ENCODE assay signal across 12 mouse cellular contexts in genomic region chr9:61349697-61350096, GRCm38 (mm10). TPM values are rescaled to one million over a fixed set of nuclear protein-coding genes. Genes with fewer than 3 reads are reported as not detected.
A peak's percentile ranks its signal among the peaks of the same experiment; 100 is the strongest.
DNase-seq lines count a peak whose midpoint lies in the region; ATAC-seq and TF ChIP-seq lines count a peak whose summit lies in the region.
"Had no signal": no experiment of that assay in that cellular context is flagged by ENCODE, and none has a peak within 500 bp of the region (broad histone marks: within the 10 kb centered on the region; RNA-seq: fewer than 3 reads in every experiment).

No protein-coding gene starts in this region.

- no peaks in the 10 kb centered on the region for H3K9me3 ChIP-seq in heart, embryonic 12.5 days (replicated peaks)
- no peaks in the 10 kb centered on the region for H3K9me3 ChIP-seq in neural tube, embryonic 15.5 days (replicated peaks)
- H3K9me3 ChIP-seq: G1E; liver, embryonic 13.5 days; neural tube, embryonic 12.5 days had no signal

- peak; percentile 29 for DNase-seq in layer of hippocampus, adult 9-11 months
- DNase-seq in layer of hippocampus, adult 2 months (ENCODE audit: low spot score in 2 of 2) = no peak
- peak; percentile 77 to 86 for DNase-seq in kidney, postnatal 36 days
- peak; percentile 58 for DNase-seq in skeletal muscle tissue, adult 2 months (ENCODE audit: low read depth, low spot score)
- DNase-seq in right cerebral cortex, adult 18-20 months = no peak
- DNase-seq: liver, embryonic 13.5 days had no signal

- no peak for TF ChIP-seq CTCF in layer of hippocampus, adult 2 months (conservative IDR thresholded peaks at IDR 0.05)

- H3K27me3 ChIP-seq in heart, embryonic 12.5 days (replicated peaks) = peaks cover 99% of the 10 kb centered on the region
- peaks cover 20% of the 10 kb centered on the region for H3K27me3 ChIP-seq in neural tube, embryonic 15.5 days (replicated peaks)

- H3K27ac ChIP-seq in layer of hippocampus, adult 2 months = no peak overlapping the region
- no peak overlapping the region for H3K27ac ChIP-seq in heart, embryonic 12.5 days (ENCODE audit: poor library complexity, severe bottlenecking)
- H3K27ac ChIP-seq in neural tube, embryonic 15.5 days (replicated peaks) = no peak overlapping the region
- H3K27ac ChIP-seq: liver, embryonic 13.5 days; neural tube, embryonic 12.5 days had no signal

- H3K4me2 ChIP-seq in heart, embryonic 12.5 days = no peak overlapping the region
- H3K4me2 ChIP-seq in neural tube, embryonic 15.5 days = no peak overlapping the region
- H3K4me2 ChIP-seq: liver, embryonic 13.5 days; neural tube, embryonic 12.5 days had no signal

- ATAC-seq in heart, embryonic 12.5 days (ENCODE audit: insufficient number of reproducible peaks, low FRiP score) = 0 out of 2 replicates have a peak, but pooled peaks have one; percentile 30
- no peak for ATAC-seq in neural tube, embryonic 15.5 days (ENCODE audit: low FRiP score)
- no peak for ATAC-seq in erythroid progenitor cell, adult 5-6 weeks (replicated peaks; ENCODE audit: low FRiP score, poor library complexity, severe bottlenecking)

- H3K36me3 ChIP-seq in heart, embryonic 12.5 days = no peaks in the 10 kb centered on the region
- H3K36me3 ChIP-seq in neural tube, embryonic 15.5 days = no peaks in the 10 kb centered on the region
- H3K36me3 ChIP-seq: G1E; liver, embryonic 13.5 days; neural tube, embryonic 12.5 days had no signal

- peaks cover 17% of the 10 kb centered on the region for H3K4me1 ChIP-seq in heart, embryonic 12.5 days (replicated peaks)
- peaks cover 41% of the 10 kb centered on the region for H3K4me1 ChIP-seq in neural tube, embryonic 15.5 days

- H3K9ac ChIP-seq in heart, embryonic 12.5 days = no peak overlapping the region
- H3K9ac ChIP-seq in neural tube, embryonic 15.5 days (replicated peaks) = no peak overlapping the region
- H3K9ac ChIP-seq: liver, embryonic 13.5 days; neural tube, embryonic 12.5 days had no signal

- 70% methylated on average over 7 of the region's 7 CpGs for WGBS in heart, embryonic 12.5 days
- 89% methylated on average over 7 of the region's 7 CpGs for WGBS in neural tube, embryonic 15.5 days

- no peak overlapping the region for H3K4me3 ChIP-seq in layer of hippocampus, adult 2 months
- no peak overlapping the region for H3K4me3 ChIP-seq in heart, embryonic 12.5 days
- H3K4me3 ChIP-seq in neural tube, embryonic 15.5 days (replicated peaks) = no peak overlapping the region
- H3K4me3 ChIP-seq: erythroblast, embryonic 14.5 days; liver, embryonic 13.5 days; neural tube, embryonic 12.5 days had no signal

RNA-seq across cellular contexts. Expression of gene Tle3, which starts 22.5 kb away (rescaled TPM):
- 10 to 100 TPM; 53.1 to 57.2 TPM for total RNA-seq in layer of hippocampus, adult 2 months (2021)
- polyA plus RNA-seq in heart, embryonic 12.5 days (2016; fragmentation: Nextera tagmentation; extraction: Ambion mirVana) = 12.7 and 12.8 TPM in 2 replicates
- polyA plus RNA-seq in neural tube, embryonic 15.5 days (2015; fragmentation: Nextera tagmentation; extraction: Ambion mirVana) = 20.5 and 24.2 TPM in 2 replicates
- 9.7 and 20.5 TPM in 2 replicates for total RNA-seq in erythroid progenitor cell, adult 5-6 weeks (2015; ENCODE audit: low replicate concordance)
- 14.6 and 23.9 TPM in 2 replicates for total RNA-seq in erythroid progenitor cell, adult 5-6 weeks (2017; ENCODE audit: low replicate concordance)

Comparison
In these comparisons a context has a peak if more than half of its experiments do, and no peak if none do; other contexts are left out.
1. DNase-seq: peak in layer of hippocampus, adult 9-11 months (single experiment), kidney, postnatal 36 days (2 of 2) and skeletal muscle tissue, adult 2 months (single experiment); none in layer of hippocampus, adult 2 months (0 of 2) and right cerebral cortex, adult 18-20 months (single experiment).